Mouse (Mus musculus): ENCODE data around the gene Gm10271.

Gm10271 gene

GRCm38 (mm10) chr10:116931497-116932179 is 40.8 kb downstream of the Gm10271 start:
- no peak for DNase-seq (ENCODE audit: low spot score)

GRCm38 (mm10) chr10:116930936-116931335 is 41.5 kb downstream of the Gm10271 start:
- no peak for DNase-seq (ENCODE audit: low spot score)

GRCm38 (mm10) chr10:116930506-116930905 is 41.9 kb downstream of the Gm10271 start:
- no peak for DNase-seq (ENCODE audit: low spot score)

- no peak for DNase-seq (ENCODE audit: low spot score)
Measured at GRCm38 (mm10) chr10:116928826-116929225, 43.6 kb downstream of the Gm10271 start.

- no peak for DNase-seq (ENCODE audit: low spot score)
Measured at GRCm38 (mm10) chr10:116926428-116927113, 45.8 kb downstream of the Gm10271 start.

- no peak for DNase-seq (ENCODE audit: low spot score)
Measured at GRCm38 (mm10) chr10:116923651-116924495, 48.5 kb downstream of the Gm10271 start.

- DNase-seq (ENCODE audit: low spot score), result no peak
Measured at GRCm38 (mm10) chr10:116922161-116922560, 50.2 kb downstream of the Gm10271 start.

GRCm38 (mm10) chr10:116921416-116921815 is 51.0 kb downstream of the Gm10271 start:
- no peak for DNase-seq (ENCODE audit: low spot score)

GRCm38 (mm10) chr10:116920641-116921040 is 51.8 kb downstream of the Gm10271 start:
- no peak for DNase-seq (ENCODE audit: low spot score)

GRCm38 (mm10) chr10:116919368-116920317 is 52.8 kb downstream of the Gm10271 start:
- DNase-seq (ENCODE audit: low spot score), result no peak

- DNase-seq (ENCODE audit: low spot score), result no peak
Measured at GRCm38 (mm10) chr10:116916581-116916980, 55.8 kb downstream of the Gm10271 start.

GRCm38 (mm10) chr10:116915286-116915685 is 57.1 kb downstream of the Gm10271 start:
- no peak for DNase-seq (ENCODE audit: low spot score)

GRCm38 (mm10) chr10:116914586-116914985 is 57.8 kb downstream of the Gm10271 start:
- no peak for DNase-seq (ENCODE audit: low spot score)

GRCm38 (mm10) chr10:116913647-116914273 is 58.6 kb downstream of the Gm10271 start:
- no peak for DNase-seq (ENCODE audit: low spot score)

- DNase-seq (ENCODE audit: low spot score), result no peak
Measured at GRCm38 (mm10) chr10:116912850-116913249, 59.6 kb downstream of the Gm10271 start.

GRCm38 (mm10) chr10:116908901-116909642 is 63.3 kb downstream of the Gm10271 start:
- DNase-seq (ENCODE audit: low spot score), result no peak
